Mouse (Mus musculus) liver, embryonic 18 days (tissue): ENCODE measurements around the gene Tff2. TPM values are rescaled to one million over a fixed set of nuclear protein-coding genes. Genes with fewer than 3 reads are reported as not detected.

ENCODE experiments used
- polyA plus RNA-seq: library from polyadenylated mRNA; depleted of rRNA; stranded (reverse); fragments of >200 nt; gene quantifications from 2 replicates; pipeline ENCODE4 v1.2.3, GENCODE M21; 2012; rRNA removed

Gene Tff2
- 0.07 and 0.22 TPM in 2 replicates for polyA plus RNA-seq

GRCm38 (mm10) chr17:31144040-31145037 lies at the start of gene Tff2:
Tff2 (minus strand) TSS chr17:31144282.

GRCm38 (mm10) chr17:31165127-31165526 lies 21.0 kb upstream of the Tff2 start, which contains the start of gene Tff1:
Tff1 (minus strand) TSS chr17:31165277.

GRCm38 (mm10) chr17:31129452-31129851 lies 14.6 kb downstream of the Tff2 start, which contains the start of gene Tff3:
Tff3 (minus strand) TSS chr17:31129646.

Other genes with a start within 250 kb of the Tff2 start
- 0.01 TPM in 1 of 2 replicates, not detected in the other for gene Glp1r, start 242.5 kb downstream of the Tff2 start, polyA plus RNA-seq
- gene Umodl1, start 189.6 kb downstream of the Tff2 start, polyA plus RNA-seq: 0.01 and 0.08 TPM in 2 replicates
- 4.0 and 4.2 TPM in 2 replicates for gene Abcg1, start 86.6 kb downstream of the Tff2 start, polyA plus RNA-seq
- gene Tff3, start 14.6 kb downstream of the Tff2 start, polyA plus RNA-seq: 507 and 543 TPM in 2 replicates
- not detected in 2 replicates for gene Tff1, start 21.0 kb upstream of the Tff2 start, polyA plus RNA-seq
- 0.89 and 1.0 TPM in 2 replicates for gene Tmprss3, start 54.7 kb upstream of the Tff2 start, polyA plus RNA-seq
- gene Ubash3a, start 63.6 kb upstream of the Tff2 start, polyA plus RNA-seq: 3.3 and 3.7 TPM in 2 replicates
- gene Rsph1, start 133.1 kb upstream of the Tff2 start, polyA plus RNA-seq: 0.37 and 0.58 TPM in 2 replicates
- 4.1 and 5.0 TPM in 2 replicates for gene Slc37a1, start 142.5 kb upstream of the Tff2 start, polyA plus RNA-seq
- gene Pde9a, start 241.9 kb upstream of the Tff2 start, polyA plus RNA-seq: 6.3 and 6.7 TPM in 2 replicates